Mouse (Mus musculus) embryonic facial prominence, embryonic 10.5 days (tissue): ENCODE results near the gene Sgsh. TPM values are rescaled to one million over a fixed set of nuclear protein-coding genes. Genes with fewer than 3 reads are reported as not detected.

Experiments used
- DNase-seq: peaks from one replicate; pipeline ENCODE4 v3.0.0-alpha.2; 2017; ENCODE audit warnings: low spot score
- H3K27ac ChIP-seq: fragments of 300-500 bp; sonication (generic); replicated peaks from 2 replicates; pipeline ENCODE4 v1.5.1; 2016; ENCODE audit warnings: mild to moderate bottlenecking
- H3K27me3 ChIP-seq: fragments of 300-500 bp; sonication (generic); replicated peaks from 2 replicates; pipeline ENCODE4 v1.6.1; 2016; ENCODE audit warnings: low read depth, mild to moderate bottlenecking; ENCODE audit not compliant: poor library complexity, severe bottlenecking
- H3K36me3 ChIP-seq: fragments of 300-500 bp; sonication (generic); replicated peaks from 2 replicates; pipeline ENCODE4 v1.6.1; 2016; ENCODE audit warnings: mild to moderate bottlenecking, moderate library complexity
- H3K4me1 ChIP-seq: fragments of 300-500 bp; sonication (generic); 2 replicates; pipeline ENCODE4 v1.6.1; 2016
- H3K4me3 ChIP-seq: fragments of 300-500 bp; sonication (generic); 2 replicates; pipeline ENCODE4 v1.5.1; 2016; ENCODE audit warnings: mild to moderate bottlenecking, moderate library complexity
- H3K9me3 ChIP-seq: fragments of 300-500 bp; sonication (generic); 2 replicates; pipeline ENCODE4 v1.6.1; 2016; ENCODE audit warnings: mild to moderate bottlenecking
- WGBS: fragments of 180-500 bp; shearing (Covaris S2); methylation state at CpG from one replicate; pipeline ENCODE4 v1.1.7; 2016; 5-methylcytosine and 5-hydroxymethylcytosine counted together
- microRNA counts: library from miRNA; unstranded; fragments of <30 nt; microRNA quantifications from one replicate; lab custom pipeline; 2017
- microRNA-seq: library from miRNA; unstranded; fragments of <30 nt; microRNA quantifications from one replicate; pipeline ENCODE4, GENCODE M21; 2017
- polyA plus RNA-seq: library from polyadenylated mRNA; unstranded; fragments of >200 nt; fragmentation: Nextera tagmentation; extraction: Ambion mirVana; gene quantifications from 2 replicates; pipeline ENCODE4 v1.2.1, GENCODE M21; 2016

Sgsh gene
- polyA plus RNA-seq, 1 experiment from 2014 or later: 5.5 TPM

DNA sequence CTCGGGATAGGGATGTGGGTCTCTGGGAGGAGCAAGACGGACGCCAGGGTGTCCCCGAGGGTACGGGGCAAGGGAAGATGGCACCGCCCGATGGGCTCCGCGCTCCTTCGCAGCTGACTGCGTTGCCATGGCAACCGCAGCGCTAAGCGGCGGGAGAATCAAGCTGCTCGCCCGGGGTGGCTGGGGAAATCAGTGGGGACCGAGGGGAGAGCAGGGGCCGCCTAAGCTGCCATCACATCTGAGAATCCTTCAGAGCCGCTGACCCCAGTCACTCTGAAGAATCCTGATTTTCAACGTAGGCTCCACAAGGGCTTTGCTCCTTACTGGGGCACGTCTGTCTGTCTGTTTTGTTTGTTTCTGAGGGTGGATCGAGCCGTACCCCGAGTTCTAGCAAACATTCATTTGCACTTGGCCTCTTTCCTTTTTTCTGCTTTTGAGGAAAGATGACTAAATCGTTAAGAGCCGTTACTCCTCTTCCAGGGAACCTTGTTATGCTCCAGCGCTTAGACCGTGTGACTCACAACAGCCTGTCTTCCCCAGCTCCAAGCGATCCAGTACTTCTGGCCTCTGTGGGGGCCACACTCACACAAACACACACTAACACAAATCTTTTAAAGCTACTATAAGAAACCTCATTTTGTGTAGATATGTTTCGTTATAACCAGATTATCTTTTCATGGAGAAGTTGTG lies 54.9 kb downstream of the Sgsh start:
- peaks cover 17% of the 10 kb centered on the region for H3K4me1 ChIP-seq
- H3K9me3 ChIP-seq: no peaks in the 10 kb centered on the region
- peaks cover 18% of the 10 kb centered on the region; the same call in 1 of the 2 replicates for H3K27me3 ChIP-seq
- peaks cover 29% of the 10 kb centered on the region for H3K36me3 ChIP-seq
- peak overlapping the region; percentile 99 for H3K4me3 ChIP-seq
- no peak for DNase-seq
- WGBS: 1% methylated on average over 31 of the region's 31 CpGs
- peak overlapping the region; percentile 97 for H3K27ac ChIP-seq

DNA sequence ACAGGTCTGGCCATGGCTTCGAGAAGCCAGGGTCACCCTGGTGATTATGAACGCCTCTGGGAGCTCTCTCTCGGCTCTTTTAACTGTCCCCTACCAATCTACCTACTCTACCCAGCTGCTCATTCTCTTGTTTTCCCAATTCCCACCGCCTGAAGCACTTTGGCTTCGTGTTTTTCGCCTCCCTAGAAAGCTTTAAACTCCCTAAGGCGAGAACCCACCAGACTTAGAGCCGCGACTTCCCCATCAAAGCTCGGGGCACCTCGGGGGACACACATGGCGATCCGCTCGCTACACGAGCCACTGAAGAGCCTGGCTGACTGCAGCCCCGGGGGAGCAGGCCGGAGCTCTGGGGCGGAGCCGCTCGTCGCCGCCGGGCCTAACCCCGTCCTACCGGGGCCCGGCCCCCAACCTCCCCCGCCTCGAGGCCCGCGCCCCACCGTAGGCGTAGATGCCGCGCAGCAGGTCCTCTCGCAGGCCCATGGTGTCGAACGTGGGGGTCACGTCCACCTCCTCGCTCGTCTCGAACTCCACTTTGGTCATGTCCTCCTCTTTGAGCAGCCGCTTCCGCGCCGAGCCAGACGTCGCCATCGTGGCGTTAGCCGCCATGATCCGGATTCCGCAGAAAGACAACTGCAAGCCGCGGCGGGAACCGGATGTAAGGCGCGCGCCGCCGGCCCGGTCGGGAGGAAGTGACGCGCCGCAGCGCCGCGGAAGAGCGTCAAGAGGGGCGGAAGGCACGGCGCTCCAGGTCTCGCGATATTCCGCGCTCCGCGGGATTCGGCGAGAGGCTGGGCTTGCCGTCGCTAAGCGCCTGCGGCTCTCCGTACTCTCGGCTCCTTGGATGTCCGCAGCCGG lies 55.7 kb downstream of the Sgsh start, which contains the start of gene Eif4a3:
TSS of gene Eif4a3 (minus strand) at position 699 of the 855 bp plus-strand sequence.
- under 1% methylated on average over 89 of the region's 89 CpGs for WGBS
- Histone ChIP-seq H3K4me3 (peak within 1 kb of the TSS; percentile 99), H3K36me3 (peaks cover 37% of the 10 kb centered on the region)

DNA sequence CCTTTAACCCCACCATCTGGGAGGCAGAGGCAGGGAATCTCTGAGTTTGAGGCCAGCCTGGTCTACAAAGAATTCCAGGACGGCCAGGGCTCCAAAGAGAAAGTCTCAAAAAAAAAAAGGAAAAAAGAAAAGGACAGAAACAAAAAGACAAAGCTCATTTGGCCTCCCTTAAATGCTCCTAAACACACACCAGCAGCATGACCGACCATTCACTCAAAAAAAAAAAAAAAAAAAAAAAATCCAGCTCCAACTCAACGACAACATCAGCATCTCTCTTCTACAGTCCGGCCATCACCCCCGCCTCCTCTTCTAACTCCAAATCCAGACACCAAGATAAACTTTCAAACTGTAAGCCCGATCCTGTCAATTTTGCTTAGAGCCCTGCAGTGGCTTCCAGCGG lies 56.4 kb downstream of the Sgsh start:
- WGBS: 19% methylated on average over 7 of the region's 7 CpGs
- H3K4me1 ChIP-seq: peaks cover 17% of the 10 kb centered on the region
- DNase-seq: no peak
- H3K4me3 ChIP-seq: peak overlapping the region; percentile 99
- 0 out of 2 replicates have a peak, but pooled peaks cover 3% of the 10 kb centered on the region for H3K27me3 ChIP-seq
- peak overlapping the region; percentile 97 for H3K27ac ChIP-seq
- no peaks in the 10 kb centered on the region for H3K9me3 ChIP-seq
- H3K36me3 ChIP-seq: peaks cover 44% of the 10 kb centered on the region

More for the DNA sequence above, 55.7 kb downstream of the Sgsh start, which contains the start of gene Eif4a3:
- peak; percentile 98 for DNase-seq
- Histone ChIP-seq H3K9me3 (no peaks in the 10 kb centered on the region), H3K27ac (peak within 1 kb of the TSS; percentile 97), H3K27me3 (peaks cover 10% of the 10 kb centered on the region; the same call in 1 of the 2 replicates), H3K4me1 (peaks cover 17% of the 10 kb centered on the region)

DNA sequence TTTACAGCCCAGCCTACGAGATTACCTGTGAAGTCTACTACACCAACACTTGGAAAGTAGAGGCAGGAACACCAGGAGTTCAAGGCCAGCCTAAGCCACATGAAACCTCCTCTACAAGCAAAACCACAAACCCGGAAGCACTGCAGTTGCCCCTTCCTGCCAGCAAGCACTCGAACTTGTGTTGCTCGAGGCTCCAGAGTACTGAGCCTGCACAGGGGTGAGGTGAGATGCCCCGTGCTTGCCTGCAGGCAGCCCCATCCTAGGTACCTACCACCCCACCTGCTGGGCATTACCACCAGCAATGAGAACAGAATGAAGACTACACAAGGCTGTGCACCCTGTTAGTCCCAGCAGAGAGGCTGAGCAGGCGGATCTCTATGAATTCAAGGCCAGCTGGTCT lies 57.3 kb downstream of the Sgsh start:
- Histone ChIP-seq H3K4me1 (peaks cover 17% of the 10 kb centered on the region), H3K27ac (no peak overlapping the region), H3K9me3 (no peaks in the 10 kb centered on the region), H3K36me3 (peaks cover 53% of the 10 kb centered on the region), H3K4me3 (peak overlapping the region; percentile 99), H3K27me3 (no peaks in the 10 kb centered on the region)
- WGBS: 85% methylated on average over 6 of the region's 6 CpGs
- DNase-seq: no peak

MicroRNAs encoded within 50 kb of the gene (microRNA counts, 519-probe panel; counts per million panel counts)
- 188 counts per million, percentile 57 among the panel's probes with 10 or more counts for microRNA mmu-miR-1932 (lab: Ali Mortazavi, UCI)

Small RNA genes within 50 kb of the gene (microRNA-seq; reads per million reads assigned to microRNA genes)
- gene Mir1932: not detected

Other genes with a start within 250 kb of the Sgsh start
- gene Tbc1d16, start 127.0 kb downstream of the Sgsh start, polyA plus RNA-seq: 25.3 and 25.5 TPM in 2 replicates
- 16.4 and 19.5 TPM in 2 replicates for gene Ccdc40, start 127.0 kb downstream of the Sgsh start, polyA plus RNA-seq
- gene Gaa, start 87.6 kb downstream of the Sgsh start, polyA plus RNA-seq: 30.8 TPM in 2 replicates
- gene Eif4a3, start 55.4 kb downstream of the Sgsh start, polyA plus RNA-seq: 465 and 504 TPM in 2 replicates
- gene Card14, start 47.8 kb downstream of the Sgsh start, polyA plus RNA-seq: 0.05 TPM in 1 of 2 replicates, not detected in the other
- gene Slc26a11, start within 50 bp of the Sgsh start, polyA plus RNA-seq: 7.6 and 8.2 TPM in 2 replicates
- gene Rnf213, start 37.6 kb upstream of the Sgsh start, polyA plus RNA-seq: 1.4 TPM in 2 replicates
- 21.1 and 21.2 TPM in 2 replicates for gene Endov, start 135.8 kb upstream of the Sgsh start, polyA plus RNA-seq
- 1.9 and 2.6 TPM in 2 replicates for gene Nptx1, start 192.2 kb upstream of the Sgsh start, polyA plus RNA-seq
- gene Rptor, start 247.4 kb upstream of the Sgsh start, polyA plus RNA-seq: 14.4 and 15.7 TPM in 2 replicates